Comparison of ENCODE assay signal across 25 mouse cellular contexts in genomic region chr1:59215446-59215845, GRCm38 (mm10). TPM values are rescaled to one million over a fixed set of nuclear protein-coding genes. Genes with fewer than 3 reads are reported as not detected.
DNase-seq lines count a peak whose midpoint lies in the region; ATAC-seq and TF ChIP-seq lines count a peak whose summit lies in the region.
"Had no signal": no experiment of that assay in that cellular context is flagged by ENCODE, and none has a peak within 500 bp of the region (broad histone marks: within the 10 kb centered on the region; RNA-seq: fewer than 3 reads in every experiment).

No protein-coding gene starts in this region.

- no peaks in the 10 kb centered on the region for H3K27me3 ChIP-seq in midbrain, postnatal 0 days (ENCODE audit: insufficient read depth, low read length)
- H3K27me3 ChIP-seq in midbrain, embryonic 15.5 days (replicated peaks), result no peaks in the 10 kb centered on the region
- H3K27me3 ChIP-seq: heart, embryonic 15.5 days; midbrain, embryonic 13.5 days had no signal

- no peak overlapping the region for H3K27ac ChIP-seq in midbrain, postnatal 0 days (ENCODE audit: low read depth, low read length)
- no peak overlapping the region for H3K27ac ChIP-seq in midbrain, embryonic 15.5 days
- H3K27ac ChIP-seq: heart, adult 2 months; heart, embryonic 15.5 days; left cerebral cortex, adult 2 months; limb, embryonic 10.5 days; midbrain, embryonic 13.5 days had no signal

- H3K4me3 ChIP-seq in midbrain, postnatal 0 days (ENCODE audit: low read depth, low read length), result no peak overlapping the region
- no peak overlapping the region for H3K4me3 ChIP-seq in midbrain, embryonic 15.5 days
- H3K4me3 ChIP-seq: heart, adult 2 months; heart, embryonic 15.5 days; left cerebral cortex, adult 2 months; limb, embryonic 10.5 days; midbrain, embryonic 13.5 days; myocyte had no signal

- H3K4me2 ChIP-seq in midbrain, postnatal 0 days (ENCODE audit: low read depth, low read length, poor library complexity, severe bottlenecking), result no peak overlapping the region
- H3K4me2 ChIP-seq in midbrain, embryonic 15.5 days, result no peak overlapping the region
- H3K4me2 ChIP-seq: heart, embryonic 15.5 days; midbrain, embryonic 13.5 days had no signal

- peaks cover 22% of the 10 kb centered on the region for H3K36me3 ChIP-seq in midbrain, postnatal 0 days (ENCODE audit: insufficient read depth, low read length)
- H3K36me3 ChIP-seq in midbrain, embryonic 15.5 days (replicated peaks), result peaks cover 8% of the 10 kb centered on the region

- no peak for ATAC-seq in midbrain, postnatal 0 days (ENCODE audit: low FRiP score)
- no peak for ATAC-seq in midbrain, embryonic 15.5 days (replicated peaks)
- ATAC-seq: forebrain, embryonic 16.5 days; inflammation-experienced regulatory T-cells, adult 6 months; midbrain, embryonic 13.5 days had no signal

- TF ChIP-seq CTCF in midbrain, postnatal 0 days (IDR thresholded peaks at IDR 0.05), result no peak

- H3K9me3 ChIP-seq in midbrain, postnatal 0 days (ENCODE audit: low read length), result no peaks in the 10 kb centered on the region
- H3K9me3 ChIP-seq in midbrain, embryonic 15.5 days, result no peaks in the 10 kb centered on the region
- H3K9me3 ChIP-seq: G1E; heart, embryonic 15.5 days; limb, embryonic 10.5 days; midbrain, embryonic 13.5 days had no signal

- WGBS in midbrain, postnatal 0 days, result 93% methylated on average over 11 of the region's 11 CpGs
- WGBS in midbrain, embryonic 15.5 days, result 97% methylated on average over 11 of the region's 11 CpGs

- no peaks in the 10 kb centered on the region for H3K4me1 ChIP-seq in midbrain, postnatal 0 days (ENCODE audit: insufficient read depth, low read length)
- no peaks in the 10 kb centered on the region for H3K4me1 ChIP-seq in midbrain, embryonic 15.5 days
- H3K4me1 ChIP-seq: limb, embryonic 10.5 days; midbrain, embryonic 13.5 days had no signal

- no peak overlapping the region for H3K9ac ChIP-seq in midbrain, postnatal 0 days (replicated peaks; ENCODE audit: low read length, poor library complexity, severe bottlenecking)
- no peak overlapping the region for H3K9ac ChIP-seq in midbrain, embryonic 15.5 days
- H3K9ac ChIP-seq: heart, embryonic 15.5 days; midbrain, embryonic 13.5 days had no signal

- peak; percentile 64 for DNase-seq in heart, adult 11 months
- DNase-seq in heart, adult 18-20 months, result no peak
- peak; percentile 21 for DNase-seq in midbrain, postnatal 0 days (ENCODE audit: low spot score)
- DNase-seq in cerebellum, postnatal 10 days, result peak; percentile 74 to 80
- DNase-seq in T-cell, adult 2 months (ENCODE audit: low spot score), result no peak
- DNase-seq in adrenal gland, adult 2 months, result no peak
- no peak for DNase-seq in heart, postnatal 4 days
- DNase-seq: heart, adult 2 months; kidney, adult 2 months; kidney, postnatal 25 days; lung, adult 18-20 months; lung, postnatal 14 days; spleen, adult 18-20 months had no signal

RNA-seq across cellular contexts. Expression of gene Als2, which starts 21.6 kb away (rescaled TPM):
- total RNA-seq in heart, adult 18-20 months (2021), result 1 to 10 TPM; 9.4 to 9.9 TPM
- total RNA-seq in midbrain, postnatal 0 days (2014; rRNA removed), result 37.7 and 39.8 TPM in 2 replicates
- 12.3 and 13.2 TPM in 2 replicates for polyA plus RNA-seq in midbrain, postnatal 0 days (2015; fragmentation: Nextera tagmentation; extraction: Ambion mirVana)
- 21.5 and 23.1 TPM in 2 replicates for polyA plus RNA-seq in midbrain, embryonic 15.5 days (2015; fragmentation: Nextera tagmentation; extraction: Ambion mirVana)
- 10 to 100 TPM; 10.1 to 13.8 TPM for total RNA-seq in adrenal gland, adult 2 months (2021)
- 2.2 and 2.3 TPM in 2 replicates for polyA plus RNA-seq in adrenal gland, adult 2 months (2012; rRNA removed)
- total RNA-seq in heart, postnatal 4 days (2021), result 10 to 100 TPM; 12.8 to 13.5 TPM

RNA-seq across cellular contexts. Expression of gene Cdk15, which starts 41.3 kb away (rescaled TPM):
- total RNA-seq in heart, adult 18-20 months (2021), result not detected
- 0.66 and 1.1 TPM in 2 replicates for total RNA-seq in midbrain, postnatal 0 days (2014; rRNA removed)
- polyA plus RNA-seq in midbrain, postnatal 0 days (2015; fragmentation: Nextera tagmentation; extraction: Ambion mirVana), result 1.7 and 2.1 TPM in 2 replicates
- 1.4 and 1.8 TPM in 2 replicates for polyA plus RNA-seq in midbrain, embryonic 15.5 days (2015; fragmentation: Nextera tagmentation; extraction: Ambion mirVana)
- total RNA-seq in adrenal gland, adult 2 months (2021), result not detected
- polyA plus RNA-seq in adrenal gland, adult 2 months (2012; rRNA removed), result 0.11 TPM in 1 of 2 replicates, not detected in the other
- not detected for total RNA-seq in heart, postnatal 4 days (2021)
- total RNA-seq: G1E; hematopoietic stem cell, adult 5-6 weeks; liver, adult 2 months; megakaryocyte, adult 5-6 weeks had no signal
- polyA plus RNA-seq: heart, adult 2 months; inflammation-experienced regulatory T-cells, adult 6 months; liver, adult 2 months had no signal

RNA-seq across cellular contexts. Expression of gene Mpp4, which starts 52.3 kb away (rescaled TPM):
- total RNA-seq in heart, adult 18-20 months (2021), result under 1 TPM; 0.10 to 0.15 TPM
- total RNA-seq in midbrain, postnatal 0 days (2014; rRNA removed), result 2.6 and 4.4 TPM in 2 replicates
- 0.58 and 0.64 TPM in 2 replicates for polyA plus RNA-seq in midbrain, postnatal 0 days (2015; fragmentation: Nextera tagmentation; extraction: Ambion mirVana)
- polyA plus RNA-seq in midbrain, embryonic 15.5 days (2015; fragmentation: Nextera tagmentation; extraction: Ambion mirVana), result 1.2 and 1.4 TPM in 2 replicates
- under 1 TPM in 1 of 2 experiments, not detected in 1; 0.37 TPM for total RNA-seq in adrenal gland, adult 2 months (2021)
- polyA plus RNA-seq in adrenal gland, adult 2 months (2012; rRNA removed), result 0.51 and 0.62 TPM in 2 replicates
- under 1 TPM; 0.16 to 0.17 TPM for total RNA-seq in heart, postnatal 4 days (2021)
- total RNA-seq: heart, adult 2 months had no signal

Comparison
In these comparisons a context has a peak if more than half of its experiments do, and no peak if none do; other contexts are left out.
1. DNase-seq: peak in heart, adult 11 months (single experiment), midbrain, postnatal 0 days (single experiment) and cerebellum, postnatal 10 days (2 of 2); none in heart, adult 18-20 months (0 of 2), T-cell, adult 2 months (single experiment), adrenal gland, adult 2 months (single experiment) and heart, postnatal 4 days (single experiment).